Mouse (Mus musculus) thymus, adult 2 months (tissue): Measurements from ENCODE around the gene Dio2.

Experiments used
- CTCF ChIP-seq: fragments of 200-500 bp; IDR thresholded peaks from 2 replicates; pipeline ENCODE4 v1.5.1; 2012; ENCODE audit warnings: mild to moderate bottlenecking, control low read depth, low read length, moderate library complexity, borderline replicate concordance; ENCODE audit not compliant: control insufficient read depth, poor library complexity, insufficient read depth; ENCODE audit errors: extremely low read depth
- POLR2A ChIP-seq: fragments of 200-500 bp; IDR thresholded peaks from 2 replicates; pipeline ENCODE4 v1.6.1; 2012; ENCODE audit warnings: mild to moderate bottlenecking, low read length, control low read depth, moderate library complexity; ENCODE audit not compliant: control insufficient read depth, poor library complexity, insufficient read depth; ENCODE audit errors: extremely low read depth

- TF ChIP-seq POLR2A, result no peak
- no peak for TF ChIP-seq CTCF
Measured at GRCm38 (mm10) chr12:90738388-90739223, at the start of gene Dio2.
